Mouse (Mus musculus) kidney, adult 2 months (tissue): ENCODE results near the gene Ldb1.

Experiments
- CTCF ChIP-seq: fragments of 200-500 bp; conservative IDR thresholded peaks from 2 replicates; pipeline ENCODE4 v1.5.1; 2011; ENCODE audit warnings: low read depth, mild to moderate bottlenecking, control low read depth, low read length, moderate library complexity, mixed read lengths; ENCODE audit not compliant: insufficient read depth, insufficient read length
- POLR2A ChIP-seq: fragments of 200-500 bp; IDR thresholded peaks from one replicate; pipeline ENCODE4 v1.6.1; 2011; ENCODE audit warnings: low read depth, low read length, control low read depth

- TF ChIP-seq POLR2A (no peak), CTCF (no peak)
Observed at GRCm38 (mm10) chr19:46046621-46047025, 1.6 kb upstream of the Ldb1 start.
